Mouse (Mus musculus): ENCODE results near the gene Mfn1. TPM values are rescaled to one million over a fixed set of nuclear protein-coding genes. Genes with fewer than 3 reads are reported as not detected.

Gene Mfn1
- total RNA-seq, 2 experiments from 2014 or later, result 84.5 to 115 TPM

GRCm38 (mm10) chr3:32601055-32601454, 71.8 kb downstream of the Mfn1 start:
- no peak for DNase-seq (ENCODE audit: low spot score in 2 of 2)

DNA sequence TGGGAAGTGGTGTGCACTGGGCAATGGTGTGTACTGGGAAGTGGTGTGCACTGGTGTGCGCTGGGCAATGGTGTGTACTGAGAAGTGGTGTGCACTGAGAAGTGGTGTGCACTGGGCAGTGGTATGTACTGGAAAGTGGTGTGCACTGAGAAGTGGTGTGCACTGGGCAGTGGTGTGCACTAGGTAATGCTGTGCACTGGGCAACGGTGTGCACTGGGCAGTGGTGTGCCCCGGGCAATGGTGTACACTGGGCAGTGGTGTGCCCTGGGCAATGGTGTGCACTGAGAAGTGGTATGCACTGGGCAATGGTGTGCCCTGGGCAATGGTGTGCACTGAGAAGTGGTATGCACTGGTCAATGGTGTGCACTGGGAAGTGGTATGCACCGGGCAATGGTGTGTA, 80.0 kb downstream of the Mfn1 start:
- DNase-seq (ENCODE audit: low spot score in 2 of 2), result no peak

- DNase-seq (ENCODE audit: low spot score in 2 of 2), result peak in 1 of 2 experiments; percentile 58
Measured at GRCm38 (mm10) chr3:32610560-32610959, 81.3 kb downstream of the Mfn1 start.

DNA sequence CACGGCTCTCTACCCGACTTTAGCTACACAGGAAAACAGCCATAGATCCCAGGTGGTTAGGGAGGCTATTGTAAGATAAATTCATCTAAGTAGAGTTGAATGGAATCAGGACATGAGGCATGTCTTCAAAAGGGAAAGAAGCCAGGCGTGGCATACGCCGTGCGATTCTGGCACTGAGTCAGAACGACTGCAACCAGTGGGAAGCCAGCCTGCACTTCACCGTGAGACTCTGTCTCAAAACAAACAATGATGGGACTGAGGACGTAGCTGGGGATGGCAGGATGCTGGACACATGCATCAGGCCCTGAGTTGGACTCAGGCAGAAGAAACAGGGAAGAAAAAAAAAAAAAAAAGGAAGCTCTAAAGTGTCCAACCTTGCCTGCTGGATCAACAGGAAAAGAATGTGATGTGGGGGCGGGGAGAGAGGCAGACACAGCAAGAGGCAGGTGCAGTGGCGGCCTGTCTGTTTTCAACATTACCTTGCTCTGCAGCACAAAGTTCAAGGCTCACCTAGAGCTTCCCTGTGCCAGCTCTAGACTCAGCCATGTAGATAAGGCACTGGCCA, 82.4 kb downstream of the Mfn1 start:
- no peak for DNase-seq (ENCODE audit: low spot score in 2 of 2)

DNA sequence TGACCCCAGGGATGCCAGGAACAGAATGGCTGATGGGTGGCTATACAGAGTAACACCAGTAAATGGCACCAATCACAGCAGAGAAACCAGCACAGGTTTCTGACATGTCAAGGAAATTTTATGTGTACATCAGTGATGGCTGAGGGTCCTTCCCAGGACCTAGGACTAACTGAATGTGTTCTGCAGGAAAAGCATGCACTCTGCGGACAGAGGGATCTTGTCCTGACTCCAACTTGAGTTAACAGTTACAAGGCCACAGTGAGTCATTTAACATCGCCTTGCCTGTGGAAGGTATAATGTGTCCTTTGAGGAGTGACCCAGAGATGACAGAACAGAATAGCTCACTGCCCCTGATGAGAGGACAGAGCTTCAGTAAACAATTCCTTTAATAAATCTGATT, 85.5 kb downstream of the Mfn1 start:
- no peak for DNase-seq (ENCODE audit: low spot score in 2 of 2)

- no peak for DNase-seq (ENCODE audit: low spot score in 2 of 2)
Measured at GRCm38 (mm10) chr3:32615376-32615775, 86.1 kb downstream of the Mfn1 start.

DNA sequence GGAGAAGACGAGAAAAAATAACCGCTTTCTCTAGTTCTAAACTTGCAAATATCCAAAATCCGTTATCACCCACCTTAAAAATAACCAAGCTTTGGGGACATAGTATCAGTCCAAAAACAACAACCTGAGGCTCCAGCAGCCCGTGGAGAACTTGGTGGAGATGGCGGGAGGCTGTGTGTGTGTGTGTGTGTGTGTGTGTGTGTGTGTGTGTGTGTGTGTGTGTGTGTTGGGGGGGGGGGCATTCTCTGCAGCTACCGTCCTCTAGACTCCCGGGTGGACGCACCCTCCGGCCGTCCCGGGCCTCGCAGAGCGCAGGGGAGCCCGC, 86.7 kb downstream of the Mfn1 start:
- DNase-seq (ENCODE audit: low spot score in 2 of 2), result no peak

DNA sequence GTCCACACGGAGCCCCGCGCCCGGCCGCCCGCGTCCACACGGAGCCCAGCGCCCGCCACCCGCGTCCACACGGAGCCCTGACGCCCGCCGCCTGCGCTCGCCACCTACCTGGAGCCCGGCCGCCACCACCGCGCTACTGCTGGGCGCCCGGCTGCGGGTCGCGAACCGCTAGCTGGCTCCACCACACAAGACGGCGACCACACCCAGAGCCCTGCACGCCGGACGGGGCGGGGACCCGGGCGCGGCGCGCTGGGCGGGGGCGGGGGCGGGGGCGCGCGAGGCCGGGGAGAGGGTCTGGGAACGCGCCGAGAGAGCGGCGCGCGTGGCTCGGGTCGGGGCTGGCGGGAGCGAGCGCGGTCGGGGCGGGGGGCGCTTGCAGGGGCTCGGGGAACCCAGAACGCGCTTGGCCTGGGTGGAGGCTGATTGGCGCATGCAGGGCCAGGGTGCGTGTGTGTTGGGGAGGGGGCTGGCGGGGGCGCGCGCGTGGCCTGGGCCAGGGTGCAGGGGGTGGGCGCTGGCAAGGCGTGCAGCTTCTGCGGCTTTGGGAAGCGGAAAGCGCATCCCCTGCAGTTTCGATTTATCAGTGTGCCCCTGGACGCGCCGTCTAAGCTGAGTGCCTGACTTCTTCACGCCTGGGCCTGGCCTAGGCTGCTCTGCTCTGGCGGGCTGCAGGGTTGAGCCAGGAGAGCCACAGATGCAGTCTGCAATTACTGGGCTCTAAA, 87.2 kb downstream of the Mfn1 start, which contains the start of gene Gnb4:
Gene Gnb4 (minus strand): TSS at position 255 of the 722 bp plus-strand sequence.
- peak; percentile 41 to 64 for DNase-seq (ENCODE audit: low spot score in 2 of 2)

- no peak for DNase-seq (ENCODE audit: low spot score in 2 of 2)
Measured at GRCm38 (mm10) chr3:32617053-32617642, 87.9 kb downstream of the Mfn1 start.

DNA sequence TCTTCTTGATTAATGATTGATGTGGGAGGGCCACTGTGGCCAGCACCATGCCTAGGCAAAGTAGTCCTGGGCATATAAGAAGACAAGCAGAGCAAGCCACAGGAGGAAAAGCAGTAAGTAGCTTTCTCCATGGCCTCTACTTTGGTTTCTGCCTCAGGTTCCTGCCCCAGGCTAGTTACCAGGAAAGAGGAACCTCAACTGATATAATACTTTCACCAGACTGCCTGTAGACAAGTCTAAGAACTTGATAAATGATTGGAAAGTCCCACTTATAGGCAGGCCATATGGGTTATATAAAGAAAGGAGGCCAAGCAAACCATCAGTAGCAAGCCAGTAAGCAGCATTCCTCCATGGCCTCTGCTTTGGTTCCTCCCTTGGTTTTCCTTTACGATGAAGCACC, 92.4 kb downstream of the Mfn1 start:
- no peak for DNase-seq (ENCODE audit: low spot score in 2 of 2)

DNA sequence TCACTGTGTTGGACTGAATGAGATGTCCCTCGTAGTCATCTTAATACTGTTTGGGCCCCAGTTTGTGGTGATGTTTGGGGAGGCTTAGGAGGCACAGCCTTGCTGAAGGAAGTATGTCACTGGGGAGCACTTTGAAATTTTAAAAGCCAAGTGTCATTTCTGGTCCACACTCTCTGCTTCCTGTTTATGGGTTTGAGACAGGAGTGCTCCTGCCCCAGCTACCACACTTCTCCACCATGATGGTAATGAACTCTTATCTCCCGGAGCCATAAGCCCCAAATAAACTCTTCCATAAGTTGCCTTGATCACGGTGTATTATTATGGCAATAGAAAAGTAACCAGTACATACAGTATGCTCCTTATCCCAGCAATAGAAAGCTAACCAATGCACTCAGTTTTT, 92.8 kb downstream of the Mfn1 start:
- no peak for DNase-seq (ENCODE audit: low spot score in 2 of 2)

- DNase-seq (ENCODE audit: low spot score in 2 of 2), result no peak
Measured at GRCm38 (mm10) chr3:32628141-32628540, 98.9 kb downstream of the Mfn1 start.

Other genes starting within 250 kb of the Mfn1 start
- 10 to 100 TPM; 12.7 to 15.5 TPM for gene Zmat3, start 163.5 kb upstream of the Mfn1 start, total RNA-seq (2021)
- gene Pik3ca, start 131.8 kb upstream of the Mfn1 start, total RNA-seq (2021), result 10 to 100 TPM; 58.8 to 62.8 TPM
- under 1 TPM in 1 of 2 experiments, not detected in 1; 0.41 TPM for gene Kcnmb3, start 37.2 kb upstream of the Mfn1 start, total RNA-seq (2021)
- gene Zfp639, start 19.2 kb upstream of the Mfn1 start, total RNA-seq (2021), result 10 to 100 TPM; 28.9 to 38.0 TPM
- 10 to 100 TPM; 39.1 to 39.5 TPM for gene Gnb4, start 87.1 kb downstream of the Mfn1 start, total RNA-seq (2021)
- gene Actl6a, start 176.8 kb downstream of the Mfn1 start, total RNA-seq (2021), result 10 to 100 TPM; 37.9 to 38.5 TPM
- 100 to 1,000 TPM; 304 to 308 TPM for gene Ndufb5, start 207.5 kb downstream of the Mfn1 start, total RNA-seq (2021)
- gene Mrpl47, start 208.1 kb downstream of the Mfn1 start, total RNA-seq (2021), result 10 to 100 TPM; 29.5 to 39.7 TPM

Measured in gastrocnemius, postnatal 4 days (tissue).